Mouse (Mus musculus) hindbrain, embryonic 10.5 days (tissue): ENCODE measurements around the gene Parp3. TPM values are rescaled to one million over a fixed set of nuclear protein-coding genes. Genes with fewer than 3 reads are reported as not detected.

Experiments
- DNase-seq: peaks from one replicate; pipeline ENCODE4 v3.0.0-alpha.2; 2017; ENCODE audit warnings: low spot score
- H3K27ac ChIP-seq: fragments of 300-500 bp; sonication (generic); 2 replicates; pipeline ENCODE4 v1.5.1; 2016; ENCODE audit warnings: mild to moderate bottlenecking, moderate library complexity
- H3K27me3 ChIP-seq: fragments of 300-500 bp; sonication (generic); 2 replicates; pipeline ENCODE4 v1.6.1; 2016; ENCODE audit warnings: mild to moderate bottlenecking; ENCODE audit not compliant: poor library complexity, insufficient read depth, severe bottlenecking
- H3K36me3 ChIP-seq: fragments of 300-500 bp; sonication (generic); 2 replicates; pipeline ENCODE4 v1.6.1; 2016; ENCODE audit warnings: mild to moderate bottlenecking, moderate library complexity
- H3K4me1 ChIP-seq: fragments of 300-500 bp; sonication (generic); replicated peaks from 2 replicates; pipeline ENCODE4 v1.6.1; 2016; ENCODE audit warnings: mild to moderate bottlenecking
- H3K4me3 ChIP-seq: fragments of 300-500 bp; sonication (generic); 2 replicates; pipeline ENCODE4 v1.5.1; 2016; ENCODE audit warnings: mild to moderate bottlenecking, moderate library complexity
- H3K9me3 ChIP-seq: fragments of 300-500 bp; sonication (generic); 2 replicates; pipeline ENCODE4 v1.6.1; 2016; ENCODE audit warnings: mild to moderate bottlenecking, moderate library complexity
- WGBS: fragments of 180-500 bp; shearing (Covaris S2); methylation state at CpG from one replicate; pipeline ENCODE4 v1.1.7; 2016; 5-methylcytosine and 5-hydroxymethylcytosine counted together
- polyA plus RNA-seq: library from polyadenylated mRNA; unstranded; fragments of >200 nt; fragmentation: Nextera tagmentation; extraction: Ambion mirVana; gene quantifications from 2 replicates; pipeline ENCODE4 v1.2.1, GENCODE M21; 2016

Parp3 gene
- polyA plus RNA-seq, 1 experiment from 2014 or later: 1.8 TPM

GRCm38 (mm10) chr9:106462430-106462800 lies 14.3 kb downstream of the Parp3 start:
- 94% methylated on average over 12 of the region's 12 CpGs for WGBS
- no peaks in the 10 kb centered on the region for H3K9me3 ChIP-seq
- H3K4me3 ChIP-seq: no peak overlapping the region
- no peak for DNase-seq
- peaks cover 36% of the 10 kb centered on the region for H3K27me3 ChIP-seq
- H3K27ac ChIP-seq: no peak overlapping the region
- peaks cover 83% of the 10 kb centered on the region for H3K4me1 ChIP-seq
- H3K36me3 ChIP-seq: peaks cover 89% of the 10 kb centered on the region

GRCm38 (mm10) chr9:106461641-106462429 lies 14.9 kb downstream of the Parp3 start:
- H3K4me1 ChIP-seq: peaks cover 89% of the 10 kb centered on the region
- DNase-seq: no peak
- WGBS: 81% methylated on average over 16 of the region's 16 CpGs

DNA sequence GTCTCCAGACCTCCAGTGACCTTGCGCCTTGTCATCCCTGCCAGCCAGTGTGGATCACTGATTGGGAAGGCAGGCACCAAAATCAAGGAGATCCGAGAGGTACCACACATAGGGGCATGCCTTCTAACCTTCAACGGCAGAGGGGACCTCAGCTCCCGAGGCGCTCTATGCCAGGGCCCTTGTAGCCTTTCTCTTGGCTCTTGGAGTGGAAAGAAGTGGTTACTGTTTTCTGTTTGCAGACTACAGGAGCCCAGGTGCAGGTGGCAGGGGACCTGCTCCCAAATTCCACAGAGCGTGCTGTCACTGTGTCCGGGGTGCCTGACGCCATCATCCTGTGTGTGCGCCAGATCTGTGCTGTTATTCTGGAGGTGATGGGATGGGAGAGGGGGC lies 15.7 kb downstream of the Parp3 start:
- H3K36me3 ChIP-seq: peaks cover 100% of the 10 kb centered on the region
- WGBS: 95% methylated on average over 9 of the region's 9 CpGs
- no peak overlapping the region for H3K27ac ChIP-seq
- peaks cover 33% of the 10 kb centered on the region for H3K27me3 ChIP-seq
- H3K4me1 ChIP-seq: peaks cover 97% of the 10 kb centered on the region
- DNase-seq: no peak
- H3K4me3 ChIP-seq: peak overlapping the region; percentile 2; the same call in 1 of the 2 replicates
- no peaks in the 10 kb centered on the region for H3K9me3 ChIP-seq

More at GRCm38 (mm10) chr9:106461641-106462429, 14.9 kb downstream of the Parp3 start:
- Histone ChIP-seq H3K27ac (no peak overlapping the region), H3K4me3 (no peak overlapping the region), H3K9me3 (no peaks in the 10 kb centered on the region), H3K27me3 (peaks cover 36% of the 10 kb centered on the region), H3K36me3 (peaks cover 95% of the 10 kb centered on the region)

- H3K4me3 ChIP-seq: peak overlapping the region; percentile 2; the same call in 1 of the 2 replicates
- peaks cover 28% of the 10 kb centered on the region for H3K27me3 ChIP-seq
- H3K4me1 ChIP-seq: peaks cover 97% of the 10 kb centered on the region
- H3K9me3 ChIP-seq: no peaks in the 10 kb centered on the region
- no peak for DNase-seq
- H3K27ac ChIP-seq: peak overlapping the region; percentile 66; the same call in 1 of the 2 replicates
- 82% methylated on average over 18 of the region's 18 CpGs for WGBS
- peaks cover 95% of the 10 kb centered on the region for H3K36me3 ChIP-seq
These were observed 16.2 kb downstream of the Parp3 start for GRCm38 (mm10) chr9:106460401-106461025.

DNA sequence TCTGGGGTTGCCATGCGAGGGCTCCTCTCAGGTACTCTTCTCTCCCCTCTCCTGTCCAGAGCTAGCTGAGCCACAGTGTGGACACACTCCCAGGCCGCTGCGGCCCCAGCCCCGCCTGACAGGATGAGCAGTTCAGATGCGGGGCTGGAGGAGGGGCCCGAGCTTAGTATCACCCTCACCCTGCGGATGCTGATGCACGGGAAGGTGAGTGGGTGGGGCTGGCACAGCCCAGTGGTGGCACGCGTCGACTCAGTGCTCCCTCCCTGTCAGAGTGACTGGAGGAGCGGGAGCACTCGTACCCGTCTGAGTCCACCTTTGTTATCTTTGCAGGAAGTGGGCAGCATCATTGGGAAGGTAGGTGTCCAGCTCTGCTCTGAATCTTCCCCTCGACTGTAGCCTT lies 16.8 kb downstream of the Parp3 start:
- Histone ChIP-seq H3K4me3 (no peak overlapping the region; the same call in 1 of the 2 replicates), H3K27me3 (peaks cover 23% of the 10 kb centered on the region), H3K9me3 (no peaks in the 10 kb centered on the region), H3K4me1 (peaks cover 97% of the 10 kb centered on the region), H3K36me3 (peaks cover 90% of the 10 kb centered on the region), H3K27ac (no peak overlapping the region; the same call in 1 of the 2 replicates)
- no peak for DNase-seq
- WGBS: 85% methylated on average over 15 of the region's 15 CpGs

DNA sequence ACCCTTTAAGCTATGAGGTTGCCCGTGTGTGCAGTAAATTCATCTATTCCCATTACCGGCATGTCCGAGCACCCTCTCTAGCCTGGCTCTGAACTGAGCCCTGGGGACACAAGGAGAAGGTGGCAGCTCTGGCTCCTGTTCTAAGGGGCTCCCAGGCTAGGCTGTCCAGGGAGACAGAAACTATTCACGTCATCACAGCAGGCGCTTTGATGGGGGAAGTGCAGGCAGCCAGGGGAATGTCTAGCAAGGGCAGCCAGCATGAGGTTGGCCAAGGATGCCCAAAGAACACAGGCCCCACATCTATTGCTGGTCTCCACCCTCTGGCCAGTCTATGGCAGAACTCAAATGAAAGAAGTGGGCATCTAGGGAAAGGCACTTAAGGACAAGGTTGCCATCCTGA lies 18.8 kb downstream of the Parp3 start:
- Histone ChIP-seq H3K4me3 (peak overlapping the region; percentile 91), H3K36me3 (peaks cover 69% of the 10 kb centered on the region), H3K27ac (peak overlapping the region; percentile 97), H3K4me1 (peaks cover 89% of the 10 kb centered on the region), H3K9me3 (no peaks in the 10 kb centered on the region), H3K27me3 (peaks cover 2% of the 10 kb centered on the region)
- DNase-seq: no peak
- 72% methylated on average over 5 of the region's 5 CpGs for WGBS

GRCm38 (mm10) chr9:106457163-106457559 lies 19.6 kb downstream of the Parp3 start:
- WGBS: 45% methylated on average over 9 of the region's 9 CpGs
- no peaks in the 10 kb centered on the region for H3K9me3 ChIP-seq
- H3K27me3 ChIP-seq: no peaks in the 10 kb centered on the region; the same call in 1 of the 2 replicates
- peaks cover 62% of the 10 kb centered on the region for H3K36me3 ChIP-seq
- peaks cover 91% of the 10 kb centered on the region for H3K4me1 ChIP-seq
- peak overlapping the region; percentile 97 for H3K27ac ChIP-seq
- H3K4me3 ChIP-seq: peak overlapping the region; percentile 91
- DNase-seq: no peak

GRCm38 (mm10) chr9:106456325-106457162 lies 20.2 kb downstream of the Parp3 start:
- Histone ChIP-seq H3K9me3 (no peaks in the 10 kb centered on the region), H3K27ac (peak overlapping the region; percentile 97), H3K36me3 (peaks cover 56% of the 10 kb centered on the region), H3K4me3 (peak overlapping the region; percentile 91), H3K27me3 (no peaks in the 10 kb centered on the region), H3K4me1 (peaks cover 91% of the 10 kb centered on the region)
- 27% methylated on average over 15 of the region's 15 CpGs for WGBS
- peak; percentile 80 for DNase-seq

DNA sequence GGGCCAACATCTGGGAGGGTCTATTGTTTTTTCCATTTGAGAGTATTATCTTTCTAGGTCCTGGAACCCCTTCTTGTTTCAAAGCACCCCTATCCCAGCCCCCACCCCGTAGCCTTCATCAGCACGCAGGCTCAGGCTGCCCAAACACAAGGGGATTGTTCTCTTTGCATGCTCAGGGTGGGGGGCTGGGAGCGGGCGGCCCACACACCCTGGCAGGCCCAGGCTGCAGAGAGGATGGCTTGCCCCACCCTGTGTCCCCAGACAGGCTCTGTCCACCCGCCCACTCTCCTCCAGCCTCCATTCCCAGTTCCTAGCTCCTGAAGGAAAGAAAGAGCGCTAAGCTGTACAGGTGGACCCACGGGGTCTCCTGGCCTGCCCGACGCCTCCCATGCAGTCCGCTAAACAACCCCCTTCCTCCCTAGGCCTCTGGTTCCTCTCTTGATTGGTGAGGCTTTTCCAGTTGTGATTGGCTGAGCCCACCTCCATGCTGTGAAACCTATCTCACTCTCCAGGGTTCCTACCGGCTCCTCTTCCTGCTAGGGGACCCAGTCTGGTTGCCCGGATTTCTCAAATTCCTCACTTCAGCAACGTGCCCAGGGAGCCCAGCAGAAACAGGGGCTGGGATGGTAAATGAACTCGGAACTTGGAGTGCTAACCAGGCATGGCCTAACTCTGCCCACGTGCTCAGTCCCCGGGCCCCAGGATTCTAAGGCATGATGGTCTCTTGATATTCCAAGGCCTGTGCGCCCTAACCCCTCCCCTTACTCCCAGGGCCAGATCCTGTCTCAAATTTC lies 21.7 kb downstream of the Parp3 start:
- peak overlapping the region; percentile 91 for H3K4me3 ChIP-seq
- peak overlapping the region; percentile 97 for H3K27ac ChIP-seq
- H3K9me3 ChIP-seq: no peaks in the 10 kb centered on the region
- H3K27me3 ChIP-seq: no peaks in the 10 kb centered on the region
- DNase-seq: peak; percentile 77
- peaks cover 92% of the 10 kb centered on the region for H3K4me1 ChIP-seq
- H3K36me3 ChIP-seq: peaks cover 41% of the 10 kb centered on the region
- under 1% methylated on average over 17 of the region's 17 CpGs for WGBS

DNA sequence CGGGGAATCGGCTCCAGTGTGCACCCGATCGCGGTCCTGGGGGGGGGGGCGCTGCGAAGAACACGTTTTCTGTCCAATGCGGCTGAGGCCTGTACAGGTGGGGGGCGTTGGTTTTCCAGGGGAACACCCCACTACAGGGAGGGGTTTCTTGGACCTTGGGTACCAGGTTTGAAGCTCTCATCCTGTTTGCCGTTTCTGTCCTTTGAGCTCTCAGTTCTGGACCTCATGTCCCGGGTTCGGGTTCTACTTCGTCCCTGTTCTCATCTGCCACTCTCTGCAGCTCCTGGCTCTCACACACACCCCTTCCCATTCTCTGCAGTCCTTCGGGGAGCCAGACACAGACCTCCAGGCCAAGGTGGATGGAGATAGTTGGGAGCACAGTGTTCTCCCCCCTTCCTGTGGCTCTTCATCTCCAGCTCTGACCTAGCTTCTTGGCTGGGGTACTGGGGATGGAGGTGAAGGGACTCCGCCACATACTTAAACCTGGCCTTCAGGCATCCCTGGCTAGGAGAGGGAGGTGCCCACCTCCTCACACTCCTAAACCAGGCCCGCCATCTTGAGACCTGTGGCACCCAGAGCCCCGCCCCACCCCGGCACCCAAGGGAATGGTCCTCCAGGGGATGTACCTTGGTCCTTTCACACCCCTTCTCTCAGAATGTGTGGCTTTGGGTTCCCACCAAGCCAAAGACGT lies 22.5 kb downstream of the Parp3 start:
- WGBS: 1% methylated on average over 20 of the region's 20 CpGs
- peak; percentile 65 for DNase-seq
- Histone ChIP-seq H3K4me1 (peaks cover 90% of the 10 kb centered on the region), H3K27ac (peak overlapping the region; percentile 97), H3K4me3 (peak overlapping the region; percentile 91), H3K9me3 (no peaks in the 10 kb centered on the region), H3K36me3 (peaks cover 32% of the 10 kb centered on the region), H3K27me3 (peaks cover 4% of the 10 kb centered on the region; the same call in 1 of the 2 replicates)

GRCm38 (mm10) chr9:106453271-106454070 lies 23.3 kb downstream of the Parp3 start, which contains the start of gene Pcbp4:
Gene Pcbp4 (plus strand): TSS chr9:106453291.
- peak; percentile 89 for DNase-seq
- Histone ChIP-seq H3K27ac (peak within 1 kb of the TSS; percentile 97), H3K9me3 (no peaks in the 10 kb centered on the region), H3K27me3 (peaks cover 4% of the 10 kb centered on the region; the same call in 1 of the 2 replicates), H3K4me1 (peaks cover 90% of the 10 kb centered on the region), H3K36me3 (peaks cover 25% of the 10 kb centered on the region), H3K4me3 (peak within 1 kb of the TSS; percentile 91)
- WGBS: under 1% methylated on average over 74 of the region's 74 CpGs
